ENCODE assay signal across 8 mouse cellular contexts in genomic region chr2:102549611-102550266, GRCm38 (mm10). TPM values are rescaled to one million over a fixed set of nuclear protein-coding genes. Genes with fewer than 3 reads are reported as not detected.
A peak's percentile ranks its signal among the peaks of the same experiment; 100 is the strongest.
DNase-seq lines count a peak whose midpoint lies in the region; ATAC-seq and TF ChIP-seq lines count a peak whose summit lies in the region.

Pamr1 (plus strand) TSS chr2:102550012.

- H3K4me1 ChIP-seq in intestine, embryonic 14.5 days (replicated peaks; ENCODE audit: control insufficient read depth, insufficient read depth, low read length) = peaks cover 27% of the 10 kb centered on the region
- no peaks in the 10 kb centered on the region for H3K4me1 ChIP-seq in liver, adult 2 months (ENCODE audit: control insufficient read depth, insufficient read depth, low read length)
- 0 out of 2 replicates have a peak, but pooled peaks cover 4% of the 10 kb centered on the region for H3K4me1 ChIP-seq in neural tube, embryonic 12.5 days

- peak within 1 kb of the TSS; percentile 46 for H3K9ac ChIP-seq in intestine, embryonic 14.5 days (ENCODE audit: low read length)
- no peak within 1 kb of the TSS for H3K9ac ChIP-seq in liver, adult 2 months (ENCODE audit: low read depth, low read length)
- H3K9ac ChIP-seq in neural tube, embryonic 12.5 days = peak within 1 kb of the TSS; percentile 46

- no peak for TF ChIP-seq CTCF in gastrocnemius, adult 2 months (IDR thresholded peaks at IDR 0.05)
- no peak for TF ChIP-seq CTCF in liver, adult 2 months (IDR thresholded peaks at IDR 0.05; ENCODE audit: low read depth, low read length)

- WGBS in intestine, embryonic 14.5 days = 1% methylated on average over 26 of the region's 26 CpGs
- WGBS in liver, adult 2 months = 7% methylated on average over 26 of the region's 26 CpGs
- 3% methylated on average over 26 of the region's 26 CpGs for WGBS in neural tube, embryonic 12.5 days

- peak; percentile 31 for DNase-seq in adrenal gland, postnatal 10 days
- DNase-seq in adrenal gland, postnatal 4 days (ENCODE audit: low spot score in 2 of 2) = no peak
- DNase-seq in cerebellum, postnatal 10 days = peak; percentile 53 to 71
- peak; percentile 67 for DNase-seq in gastrocnemius, adult 2 months
- DNase-seq in intestine, embryonic 14.5 days (ENCODE audit: low spot score) = peak; percentile 80
- no peak for DNase-seq in liver, adult 2 months (ENCODE audit: extremely low read depth, low read depth, low spot score)

- H3K9me3 ChIP-seq in intestine, embryonic 14.5 days (ENCODE audit: control insufficient read depth, low read length) = no peaks in the 10 kb centered on the region
- H3K9me3 ChIP-seq in neural tube, embryonic 12.5 days = no peaks in the 10 kb centered on the region

- no peaks in the 10 kb centered on the region for H3K27me3 ChIP-seq in intestine, embryonic 14.5 days (replicated peaks; ENCODE audit: control insufficient read depth, insufficient read depth, low read length)
- 0 out of 2 replicates have a peak, but pooled peaks cover 6% of the 10 kb centered on the region for H3K27me3 ChIP-seq in liver, adult 2 months (ENCODE audit: control insufficient read depth, insufficient read depth, low read length)
- peaks cover 16% of the 10 kb centered on the region; the same call in 1 of the 2 replicates for H3K27me3 ChIP-seq in neural tube, embryonic 12.5 days (replicated peaks)

- H3K36me3 ChIP-seq in intestine, embryonic 14.5 days (ENCODE audit: control insufficient read depth, insufficient read depth, low read length) = no peaks in the 10 kb centered on the region
- H3K36me3 ChIP-seq in liver, adult 2 months (ENCODE audit: control insufficient read depth, insufficient read depth, low read length) = no peaks in the 10 kb centered on the region
- no peaks in the 10 kb centered on the region for H3K36me3 ChIP-seq in neural tube, embryonic 12.5 days

- ATAC-seq in intestine, embryonic 14.5 days (replicated peaks; ENCODE audit: low FRiP score, low TSS enrichment, low read depth) = peak; percentile 80
- ATAC-seq in neural tube, embryonic 12.5 days (ENCODE audit: low FRiP score, low read depth) = peak; percentile 77
- ATAC-seq in inflammation-experienced regulatory T-cells, adult 6 months = no peak

- no peak for TF ChIP-seq POLR2A in liver, adult 2 months (IDR thresholded peaks at IDR 0.05; ENCODE audit: extremely low read depth, insufficient read depth, low read length)

- H3K4me3 ChIP-seq in gastrocnemius, adult 2 months = peak within 1 kb of the TSS; percentile 68
- H3K4me3 ChIP-seq in intestine, embryonic 14.5 days (ENCODE audit: low read depth, low read length) = peak within 1 kb of the TSS; percentile 48
- H3K4me3 ChIP-seq in liver, adult 2 months (ENCODE audit: insufficient read depth, low read depth, low read length) = peak within 1 kb of the TSS; percentile 45
- peak within 1 kb of the TSS; percentile 34 for H3K4me3 ChIP-seq in neural tube, embryonic 12.5 days

- no peaks in the 10 kb centered on the region for H3K79me2 ChIP-seq in liver, adult 2 months (ENCODE audit: control insufficient read depth, insufficient read depth, low read length)

- peak within 1 kb of the TSS; percentile 64 for H3K4me2 ChIP-seq in intestine, embryonic 14.5 days (ENCODE audit: low read length)
- H3K4me2 ChIP-seq in neural tube, embryonic 12.5 days (replicated peaks) = peak within 1 kb of the TSS; percentile 69

- intact Hi-C loops in gastrocnemius, adult 2 months (cut with DNase I) = no loop called here

- peak within 1 kb of the TSS; percentile 53 for H3K27ac ChIP-seq in gastrocnemius, adult 2 months
- peak within 1 kb of the TSS; percentile 71 for H3K27ac ChIP-seq in intestine, embryonic 14.5 days (ENCODE audit: low read depth)
- no peak within 1 kb of the TSS for H3K27ac ChIP-seq in liver, adult 2 months (replicated peaks; ENCODE audit: insufficient read depth, low read depth, low read length)
- H3K27ac ChIP-seq in neural tube, embryonic 12.5 days = no peak within 1 kb of the TSS

RNA-seq across cellular contexts. Expression of gene Pamr1, which starts in this region (rescaled TPM):
- 1 to 10 TPM; 7.1 to 9.7 TPM for total RNA-seq in adrenal gland, postnatal 10 days (2021)
- total RNA-seq in adrenal gland, postnatal 4 days (2021) = 10 to 100 TPM in 1 of 2 experiments, 1 to 10 TPM in 1; 8.5 to 11.9 TPM
- total RNA-seq in gastrocnemius, adult 2 months (2021) = 1 to 10 TPM; 3.3 to 7.4 TPM
- 61.0 and 67.1 TPM in 2 replicates for polyA plus RNA-seq in intestine, embryonic 14.5 days (2014; fragmentation: Nextera tagmentation; extraction: Ambion mirVana)
- 3.3 and 3.4 TPM in 2 replicates for total RNA-seq in liver, adult 2 months (2014; rRNA removed)
- 1.6 and 2.6 TPM in 2 replicates for polyA plus RNA-seq in liver, adult 2 months (2012; rRNA removed)
- polyA plus RNA-seq in neural tube, embryonic 12.5 days (2016; fragmentation: Nextera tagmentation; extraction: Ambion mirVana) = 5.2 TPM in 2 replicates
- polyA plus RNA-seq in inflammation-experienced regulatory T-cells, adult 6 months (2017; shearing (Covaris generic)) = not detected

Comparison
In these comparisons a context has a peak if more than half of its experiments do, and no peak if none do; other contexts are left out.
1. DNase-seq: peak in adrenal gland, postnatal 10 days (single experiment), cerebellum, postnatal 10 days (2 of 2), gastrocnemius, adult 2 months (single experiment) and intestine, embryonic 14.5 days (single experiment); none in adrenal gland, postnatal 4 days (0 of 2) and liver, adult 2 months (single experiment).
2. H3K27ac ChIP-seq: peak in gastrocnemius, adult 2 months (single experiment) and intestine, embryonic 14.5 days (single experiment); none in liver, adult 2 months (single experiment) and neural tube, embryonic 12.5 days (single experiment).
3. Peak in every context shown above with its lines, with median percentiles within 50 percentile points of each other: H3K4me3 ChIP-seq.